Mouse (Mus musculus) layer of hippocampus, adult 8-10 months (tissue): ENCODE results near the gene Reg4. TPM values are rescaled to one million over a fixed set of nuclear protein-coding genes. Genes with fewer than 3 reads are reported as not detected.

Experiments
- DNase-seq, 2 experiments: peaks; one replicate each; pipeline ENCODE4 v3.0.0; 2022; ENCODE audit warnings: low spot score in 2 of 2
- total RNA-seq, 4 experiments: library from RNA; stranded (reverse); gene quantifications; 2 replicates each; pipeline ENCODE4 v1.2.4; 2022

The Reg4 gene
- total RNA-seq, 4 experiments from 2014 or later, result not detected

DNA sequence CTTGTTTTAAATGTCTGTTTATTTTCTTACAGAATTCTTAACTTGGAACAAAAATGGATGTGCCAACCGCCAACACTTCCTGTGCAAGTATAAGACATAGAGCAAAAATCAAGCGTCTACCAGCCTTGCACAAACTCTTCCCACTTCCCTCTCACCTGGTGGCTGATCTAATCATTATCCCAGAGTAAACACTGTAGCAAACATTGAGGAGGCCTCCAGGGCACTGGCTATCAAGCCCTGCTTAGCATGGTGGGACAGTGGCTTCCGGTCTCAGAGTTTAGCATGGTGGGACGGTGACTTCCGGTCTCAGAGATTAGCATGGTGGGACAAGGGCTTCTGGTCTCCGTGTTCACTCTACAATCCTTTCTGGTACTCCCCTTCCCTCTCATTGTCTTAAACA is 14.3 kb downstream of the Reg4 start:
- DNase-seq, result no peak

DNA sequence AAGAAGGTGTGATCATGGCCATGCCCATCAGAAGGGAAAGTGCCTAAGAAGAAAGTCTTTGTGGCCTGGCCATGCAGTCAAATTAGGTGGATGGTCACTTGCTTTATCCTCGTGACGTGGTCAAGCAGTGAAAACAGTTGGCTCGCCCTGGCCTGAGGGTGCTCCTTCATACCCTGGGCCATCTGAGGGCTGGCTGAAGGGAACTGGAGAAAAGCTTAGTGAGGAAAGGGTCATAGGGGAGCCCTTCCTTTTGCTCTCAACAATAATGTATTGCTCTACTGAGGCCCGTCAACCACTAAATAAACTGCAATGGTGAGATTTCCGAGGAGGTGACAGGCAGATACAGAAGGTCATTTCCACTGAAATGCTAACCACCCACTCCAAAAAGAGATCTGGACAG is 15.3 kb downstream of the Reg4 start:
- no peak for DNase-seq

DNA sequence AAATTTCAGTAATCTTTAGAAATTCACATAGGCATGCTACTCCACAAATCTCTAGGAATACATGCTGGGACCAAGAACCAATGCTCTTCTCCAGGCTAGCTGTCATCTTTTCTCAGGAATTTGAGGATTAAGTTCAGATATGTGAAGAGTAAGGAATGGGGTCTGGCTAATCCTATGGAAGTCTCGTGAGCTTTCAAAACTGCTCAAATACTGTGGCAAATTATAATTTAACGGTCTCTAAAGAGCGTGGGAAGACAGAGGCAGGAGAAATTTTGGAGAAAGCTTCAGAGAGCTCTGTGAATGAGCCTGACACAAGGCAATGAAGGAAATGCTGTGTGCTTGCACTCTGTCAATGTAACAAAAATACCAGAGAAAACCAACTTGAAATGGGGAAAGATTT is 16.2 kb downstream of the Reg4 start:
- no peak for DNase-seq

DNA sequence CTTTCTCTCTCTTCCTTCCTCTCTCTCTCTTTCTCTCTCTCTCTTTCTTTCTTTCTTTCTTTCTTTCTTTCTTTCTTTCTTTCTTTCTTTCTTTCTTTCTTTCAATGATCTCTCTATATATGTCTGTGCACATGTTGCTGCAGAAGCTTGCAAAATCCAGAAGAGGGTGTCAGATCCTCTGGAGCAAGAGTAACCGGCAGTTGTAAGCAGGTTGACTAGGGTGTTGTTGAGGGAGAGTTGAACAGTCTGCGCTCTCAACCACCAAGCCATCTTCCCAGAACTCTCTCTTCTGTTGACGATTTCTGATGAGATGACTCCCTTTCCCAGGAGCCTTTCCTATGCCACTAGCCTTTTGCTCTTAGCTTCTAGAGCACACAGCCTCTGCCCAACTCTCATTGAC is 20.1 kb downstream of the Reg4 start:
- DNase-seq, result no peak

DNA sequence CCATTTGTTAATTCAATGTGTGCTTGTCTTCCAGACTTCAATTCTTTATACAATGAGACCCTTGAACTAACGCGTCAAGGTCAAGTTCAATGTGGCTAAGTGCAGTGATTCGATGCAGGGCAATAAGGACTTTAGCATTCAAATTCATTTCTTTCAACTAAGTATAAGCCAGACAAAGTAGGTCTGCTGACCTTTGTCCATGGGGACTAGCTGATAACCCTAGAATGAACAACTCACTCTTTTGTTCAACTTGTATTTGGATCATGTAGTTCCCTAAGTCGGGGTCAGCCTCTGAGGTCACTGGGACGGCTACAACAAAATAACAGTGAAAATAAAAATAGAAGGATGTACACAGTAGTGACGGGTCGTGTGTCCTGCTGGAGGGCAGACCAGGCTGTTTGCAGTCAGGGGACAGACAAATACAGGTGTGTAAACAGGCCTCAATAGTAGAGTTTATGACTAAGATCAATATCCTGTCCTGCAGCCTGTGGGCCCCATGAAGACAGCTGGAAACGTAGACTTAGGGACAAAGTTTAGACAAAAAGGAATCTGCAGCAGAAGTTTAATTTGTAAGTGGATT is 20.6 kb downstream of the Reg4 start:
- DNase-seq, result no peak

DNA sequence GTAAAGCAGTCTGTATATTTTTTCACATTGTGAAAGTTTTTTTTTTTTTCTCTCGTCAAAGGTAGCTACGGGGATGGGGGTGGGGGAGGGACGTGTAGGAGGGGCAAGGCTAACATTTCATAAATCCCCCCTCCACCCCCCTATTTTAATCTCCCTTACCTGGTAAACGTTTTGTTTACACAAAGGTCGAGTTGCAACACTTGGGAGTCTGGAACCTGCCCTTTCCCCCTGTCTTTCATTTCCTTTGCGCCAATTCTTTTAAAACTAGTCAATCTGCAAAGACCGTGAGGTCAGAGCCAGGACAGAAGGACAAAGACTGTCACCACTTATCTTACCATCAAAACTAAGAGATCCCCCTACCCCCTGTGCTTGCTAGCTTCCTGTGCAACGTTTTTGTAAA is 23.9 kb downstream of the Reg4 start:
- DNase-seq, result no peak

DNA sequence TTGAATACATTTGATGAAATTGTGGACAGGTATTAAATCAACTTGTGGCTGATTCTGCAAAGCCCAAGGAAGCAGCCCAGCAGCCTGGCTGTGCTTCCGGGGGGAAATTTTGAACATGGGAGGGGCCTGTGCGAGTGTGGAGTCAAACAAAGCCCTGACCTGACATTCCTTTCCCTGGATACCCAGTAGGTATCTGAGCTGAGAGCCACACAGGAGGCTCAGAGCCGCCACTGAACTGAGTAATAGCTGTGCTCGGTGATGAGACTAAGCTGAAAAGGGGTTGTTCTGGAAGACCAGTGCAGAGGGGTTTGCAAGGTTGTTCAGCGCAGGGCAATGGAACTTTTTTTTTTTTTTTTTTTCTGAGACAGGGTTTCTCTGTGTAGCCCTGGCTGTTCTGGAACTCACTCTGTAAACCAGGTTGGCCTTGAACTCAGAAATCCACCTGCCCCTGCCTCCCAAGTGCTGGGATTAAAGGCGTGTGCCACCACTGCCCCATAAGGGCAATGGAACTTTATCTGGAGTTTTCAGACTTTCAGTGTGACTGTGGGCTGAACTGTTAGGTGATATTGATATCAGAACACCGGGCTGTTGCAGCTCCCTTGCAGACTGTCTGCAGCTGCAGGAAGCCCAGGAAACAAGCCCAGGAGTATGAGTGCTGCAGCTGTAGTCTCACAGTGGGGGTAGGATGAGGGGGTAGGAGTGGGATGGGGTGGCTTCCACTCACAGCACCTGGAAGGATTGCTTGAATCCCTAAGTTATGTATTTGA is 25.2 kb downstream of the Reg4 start:
- no peak for DNase-seq

DNA sequence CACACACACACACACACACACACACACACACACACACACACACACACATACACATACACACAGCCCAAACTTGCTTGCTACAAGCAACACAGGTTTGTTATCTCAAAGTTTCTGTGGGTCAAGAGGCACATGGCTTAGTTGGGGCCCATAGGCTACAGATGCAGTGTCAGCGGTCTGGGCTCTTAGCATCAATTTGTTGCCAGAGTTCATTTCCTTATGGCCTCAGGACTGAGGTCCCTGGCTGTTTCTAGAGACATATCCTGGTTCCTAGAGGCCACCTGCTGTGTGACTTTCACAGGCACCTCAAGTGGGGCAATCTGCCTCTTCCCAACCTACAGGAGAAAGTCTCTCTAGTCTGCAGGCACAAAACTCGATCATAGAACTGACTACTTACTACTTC is 27.4 kb downstream of the Reg4 start:
- no peak for DNase-seq

DNA sequence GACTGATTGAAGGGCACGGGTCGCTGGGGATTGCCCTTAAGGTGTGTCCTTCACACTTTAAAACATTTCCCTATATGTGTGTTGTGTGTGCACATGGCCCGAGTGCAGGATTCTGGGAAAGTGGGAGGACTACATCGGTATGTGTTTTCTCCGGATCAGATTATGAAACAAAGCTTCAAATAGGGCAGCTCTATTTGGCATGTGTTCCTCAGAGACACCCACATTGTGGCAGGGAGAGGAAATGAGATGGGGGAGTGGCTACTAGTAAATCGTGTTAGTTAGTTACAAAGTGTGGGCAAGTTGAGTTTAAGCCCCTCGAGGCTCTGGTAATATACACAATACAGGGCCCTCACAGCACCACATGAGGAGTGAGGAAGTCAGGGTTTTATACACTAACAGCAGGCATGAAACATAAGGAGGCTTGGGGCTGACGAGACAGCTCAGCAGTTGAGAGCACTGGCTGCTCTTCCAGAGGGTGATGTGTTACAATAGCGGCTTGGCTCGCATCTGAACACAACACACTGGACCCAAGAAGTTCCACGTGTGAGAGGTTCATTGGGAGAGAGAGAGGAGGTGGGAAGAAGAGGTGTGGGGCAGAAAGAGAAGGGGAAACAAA is 28.0 kb downstream of the Reg4 start:
- peak in 1 of 2 experiments; percentile 21 for DNase-seq

DNA sequence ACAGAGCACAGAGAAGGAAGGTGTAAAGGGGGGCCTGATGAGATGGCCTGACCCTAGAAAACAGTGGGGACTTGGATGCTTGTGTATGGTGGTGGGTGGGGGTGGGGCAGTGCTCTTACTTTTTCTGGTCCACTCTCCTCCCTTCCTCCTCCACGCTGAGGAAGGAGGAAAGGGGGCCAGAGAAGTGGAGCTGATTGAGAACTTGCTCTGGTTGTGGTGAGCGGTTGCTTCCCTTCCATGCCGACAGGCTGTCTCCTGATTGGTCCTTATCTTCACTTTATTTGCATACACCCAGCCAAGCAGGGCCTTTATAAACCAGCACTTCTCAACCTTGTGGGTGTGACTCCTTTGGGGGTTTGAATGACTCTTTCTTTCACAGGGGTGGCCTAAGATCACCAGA is 32.1 kb downstream of the Reg4 start:
- DNase-seq, result no peak

DNA sequence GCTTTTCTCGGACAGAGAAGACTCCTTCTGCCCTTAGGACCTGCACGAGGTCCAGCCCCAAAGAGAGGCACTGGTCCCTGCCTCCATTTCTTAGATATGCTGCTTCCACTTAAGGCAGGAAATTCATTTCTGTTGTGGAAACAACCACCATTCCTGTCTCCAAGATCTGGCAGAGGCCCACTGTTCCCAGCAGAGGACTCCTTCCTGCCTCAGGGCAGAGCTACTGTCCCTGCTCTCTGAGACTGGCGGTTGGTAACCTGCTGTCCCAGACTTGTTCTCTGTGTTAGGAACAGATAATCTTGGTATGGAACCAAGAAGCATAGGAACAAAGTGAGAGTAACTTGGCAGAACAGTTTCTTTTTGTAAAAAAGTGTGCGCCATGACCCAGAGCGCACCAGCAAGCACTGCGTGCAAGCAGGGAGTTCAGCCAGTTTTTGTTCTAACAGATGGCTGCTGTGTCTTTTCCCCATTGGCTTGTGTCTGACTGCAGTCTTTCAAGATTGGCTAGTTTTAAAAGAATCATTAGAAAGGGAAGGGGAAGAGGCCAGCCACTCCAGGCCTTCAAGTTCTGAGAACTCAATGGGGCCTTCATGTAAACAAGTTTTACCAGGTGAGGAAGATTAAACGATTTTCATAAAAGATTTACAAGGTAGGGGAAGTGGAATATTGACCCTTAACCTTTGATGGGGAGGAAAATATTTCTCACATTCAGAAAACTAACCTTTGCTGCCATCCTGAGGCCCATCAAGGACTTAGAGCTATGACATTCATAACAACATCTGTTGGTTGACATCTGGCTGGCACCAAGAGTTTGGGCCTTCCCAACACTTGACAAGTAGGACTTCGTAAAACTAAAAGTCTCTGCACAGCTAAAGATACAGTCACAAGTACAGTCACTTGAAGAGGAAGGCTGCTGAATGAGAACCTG is 33.0 kb downstream of the Reg4 start:
- no peak for DNase-seq

DNA sequence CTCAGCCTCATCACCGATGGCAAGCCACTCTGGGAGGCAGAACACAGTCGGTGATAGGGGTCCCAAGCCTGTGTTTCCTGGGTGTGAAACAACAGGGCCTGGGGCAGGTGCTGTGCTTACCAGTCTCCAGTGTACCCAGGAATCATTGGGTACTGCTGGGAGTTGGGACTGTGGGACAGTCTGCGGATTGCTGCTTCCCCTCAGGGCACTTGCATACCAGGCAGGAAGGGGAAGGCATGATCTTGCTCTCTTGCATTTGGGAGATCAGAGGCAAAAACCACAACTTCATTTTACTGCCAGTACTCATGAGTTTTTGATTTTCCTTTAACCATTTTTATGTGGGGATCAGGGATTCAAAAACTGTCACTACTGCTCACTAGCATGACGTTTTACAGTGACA is 36.8 kb downstream of the Reg4 start:
- DNase-seq, result no peak

DNA sequence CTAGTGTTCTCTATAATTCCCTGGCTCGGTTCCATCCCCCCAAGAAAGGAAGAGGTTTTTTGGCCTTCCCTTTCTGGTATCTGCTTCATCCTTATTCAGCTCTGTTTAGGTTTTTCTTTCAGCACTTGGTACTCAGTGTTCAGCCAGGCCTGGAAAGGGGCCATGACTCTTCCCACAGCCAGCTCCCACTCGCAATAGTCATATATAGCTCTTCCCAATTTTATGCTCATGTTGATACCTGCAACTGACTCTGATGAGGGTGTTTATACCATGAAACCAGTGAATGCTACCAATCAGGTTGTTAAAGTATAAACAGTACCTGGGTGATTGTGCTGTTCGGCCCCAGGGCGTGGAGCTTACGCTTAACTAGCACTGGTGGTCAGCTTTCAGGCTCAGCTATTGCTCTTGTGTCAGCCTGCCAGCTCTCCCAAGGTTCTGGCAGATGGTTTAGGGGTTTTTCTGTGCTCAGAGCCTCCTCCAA is 37.4 kb downstream of the Reg4 start:
- peak; percentile 10 to 56 for DNase-seq

DNA sequence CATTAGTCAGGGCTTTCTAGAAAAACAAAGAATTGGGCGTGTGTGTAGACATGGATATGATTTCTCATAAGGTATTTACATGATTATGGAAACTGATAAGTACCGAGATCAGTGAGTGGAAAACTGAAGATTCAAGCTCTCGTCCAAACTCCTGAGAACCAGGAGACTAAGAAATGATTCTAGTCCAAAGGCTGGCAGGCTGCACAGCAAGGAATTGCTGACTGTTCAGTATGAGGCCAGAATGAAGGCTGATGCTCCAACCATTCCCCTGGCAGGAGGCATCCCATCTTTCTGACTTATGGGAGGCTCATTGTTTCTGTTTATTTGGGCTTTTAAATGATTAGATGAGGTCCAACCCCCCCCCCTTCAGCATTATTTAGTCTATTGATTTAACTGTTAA is 38.6 kb downstream of the Reg4 start:
- DNase-seq, result no peak

DNA sequence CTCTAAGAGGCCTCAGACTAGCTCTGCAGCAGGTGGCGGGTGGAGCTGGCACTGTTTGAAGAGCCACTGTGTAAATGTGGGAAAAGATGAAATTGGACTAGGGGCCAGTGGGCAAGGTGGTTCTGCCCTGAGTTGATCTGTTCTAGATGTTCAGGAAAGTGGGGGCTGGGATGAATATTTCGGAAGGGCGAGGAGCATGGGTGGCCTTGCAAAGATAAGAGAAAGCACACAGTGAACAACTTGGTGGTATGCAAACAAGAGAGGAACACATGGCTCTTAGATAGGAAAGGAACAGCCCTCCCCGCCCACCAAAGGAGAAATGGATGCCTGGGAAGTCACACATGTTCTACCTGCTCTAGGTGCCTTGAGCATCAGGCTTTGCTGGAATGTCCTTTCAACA is 39.5 kb downstream of the Reg4 start:
- DNase-seq, result no peak

DNA sequence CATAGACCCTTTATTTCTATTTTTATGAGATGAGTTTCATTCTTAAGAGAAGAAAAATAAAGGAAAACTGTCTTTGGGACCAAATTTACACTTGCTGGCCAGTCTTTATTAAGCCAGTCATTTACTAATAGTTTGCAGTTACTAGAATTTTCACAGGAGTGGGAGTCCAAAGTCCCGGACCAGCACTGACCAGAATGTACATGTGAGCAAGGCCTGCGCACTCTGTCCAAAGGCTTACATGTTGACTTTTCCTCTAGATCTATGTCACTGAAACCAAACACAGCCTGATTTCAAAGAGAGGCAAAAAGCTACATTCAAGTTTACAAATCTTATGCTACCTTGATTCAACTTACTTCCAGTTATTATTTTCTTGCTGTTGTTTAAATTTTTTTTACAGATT is 40.2 kb downstream of the Reg4 start:
- DNase-seq, result no peak

DNA sequence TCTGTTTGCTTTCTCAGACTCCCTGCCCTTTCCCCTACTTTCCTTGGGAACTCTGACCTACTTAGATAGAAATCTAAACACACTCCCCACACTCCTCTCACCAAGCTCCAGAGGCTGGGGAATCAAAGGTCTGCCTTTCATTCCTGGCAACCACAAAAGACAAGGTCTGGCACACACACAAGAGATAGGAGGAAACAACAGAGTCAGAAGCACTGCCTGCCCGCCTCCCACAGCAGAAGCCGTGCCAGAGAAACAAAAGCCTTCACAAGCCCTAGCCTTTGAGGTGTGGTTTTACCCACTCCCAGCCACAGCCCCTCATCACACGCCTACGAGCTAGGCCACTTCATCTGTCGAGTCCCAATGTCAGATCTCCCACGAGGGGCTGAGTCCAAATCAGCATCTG is 45.3 kb downstream of the Reg4 start:
- no peak for DNase-seq

DNA sequence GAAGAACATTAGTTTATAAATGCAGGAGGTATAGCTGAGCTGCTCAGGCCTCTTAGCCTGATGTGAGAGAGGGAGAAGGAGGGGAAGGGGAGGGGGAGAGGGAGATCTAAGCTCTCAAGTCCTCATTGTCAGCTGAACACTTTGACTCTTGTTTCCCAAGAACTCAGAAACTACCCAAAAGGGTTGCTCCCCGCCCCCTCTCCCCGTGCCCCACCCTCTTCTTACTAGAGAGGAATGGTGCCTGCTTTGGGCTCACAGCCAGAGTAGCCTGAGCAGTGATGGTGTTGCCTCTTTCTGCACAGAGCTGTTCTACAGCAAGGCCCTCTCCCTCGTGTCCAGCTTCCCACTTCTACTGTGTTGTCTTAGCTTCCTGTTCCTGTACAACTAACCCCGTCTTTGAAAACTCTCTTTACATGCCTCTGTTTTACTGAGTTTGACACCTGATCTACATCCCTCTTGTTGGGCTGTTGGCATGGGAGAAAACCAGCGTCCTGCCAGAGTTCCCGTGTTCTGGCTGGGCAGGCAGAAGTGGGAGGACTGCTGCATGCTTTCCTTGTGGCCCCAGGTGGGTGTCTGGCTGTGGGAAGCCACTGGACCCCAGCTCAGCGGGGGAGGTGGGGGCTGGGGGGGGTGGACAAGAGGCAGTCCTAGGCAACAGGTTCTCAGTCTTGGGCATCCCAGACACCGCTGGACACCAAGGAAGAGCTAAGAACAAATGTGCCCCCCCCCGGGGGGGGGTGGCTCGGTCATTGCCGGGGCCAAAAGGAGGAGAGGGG is 51.9 kb downstream of the Reg4 start:
- DNase-seq, result no peak

DNA sequence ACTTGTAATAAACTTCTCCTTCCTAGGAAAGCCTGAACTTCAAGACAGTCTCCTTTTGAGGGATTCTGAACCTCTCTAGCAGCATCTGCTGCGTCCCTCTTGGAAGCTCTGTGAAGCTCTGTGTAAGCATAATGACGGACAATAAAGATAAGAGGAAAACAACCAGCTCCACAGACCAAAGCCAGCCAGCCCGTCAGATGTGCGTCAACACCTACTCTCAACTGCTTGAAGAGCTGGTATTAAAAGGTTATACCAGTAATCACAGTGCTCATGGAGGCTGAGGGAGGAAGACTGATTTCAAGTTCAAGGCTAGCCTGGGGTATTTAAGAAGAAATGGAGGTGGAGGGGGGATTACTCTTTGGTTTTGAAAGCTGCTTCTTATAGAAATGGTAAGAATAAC is 57.7 kb downstream of the Reg4 start:
- DNase-seq, result no peak

DNA sequence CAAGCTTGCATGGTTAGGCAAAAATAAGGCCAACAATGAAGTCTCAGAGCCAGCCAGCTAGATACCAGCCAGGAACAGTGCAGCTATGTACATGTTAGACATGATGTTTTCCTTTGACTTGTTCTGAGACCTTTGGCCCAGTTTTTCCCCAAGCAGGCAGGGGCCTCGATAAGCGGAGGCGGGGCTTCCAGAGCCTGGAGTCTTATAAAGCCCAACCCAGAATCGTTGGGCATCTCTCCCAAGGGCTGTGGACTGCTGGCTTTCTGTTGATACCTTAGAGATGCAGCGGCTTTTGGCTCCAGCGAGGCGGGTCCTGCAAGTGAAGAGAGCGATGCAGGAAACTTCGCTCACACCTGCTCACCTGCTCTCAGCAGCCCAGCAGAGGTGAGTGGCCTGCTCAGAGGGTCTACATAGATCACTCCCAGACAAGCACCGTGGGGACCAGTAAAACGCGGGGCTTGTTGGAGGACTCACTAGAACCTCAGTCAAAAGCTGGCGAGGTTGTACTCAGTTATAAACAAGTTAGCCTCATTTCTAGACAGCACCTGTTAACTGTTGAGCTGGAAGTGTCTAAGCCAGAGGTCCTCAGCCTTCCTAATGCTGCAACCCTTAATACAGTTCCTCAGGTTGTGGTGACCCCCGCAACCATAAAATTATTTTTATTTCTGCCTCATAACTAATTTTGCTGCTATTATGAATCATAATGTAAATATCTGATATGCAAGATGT is 58.4 kb downstream of the Reg4 start, which contains the start of gene Hmgcs2:
TSS of gene Hmgcs2 (plus strand) at position 232 of the 729 bp plus-strand sequence.
- DNase-seq, result no peak
